Mouse (Mus musculus): ENCODE measurements around the gene Nlk. TPM values are rescaled to one million over a fixed set of nuclear protein-coding genes. Genes with fewer than 3 reads are reported as not detected.
"Not testable (repeated sequence)": the region's sequence is repeated elsewhere in the genome, so short reads cannot be mapped to it uniquely, and the experiment has no call there.

Gene Nlk
- total RNA-seq, 2 experiments from 2014 or later: 105 to 114 TPM

- intact Hi-C loops (cut with DNase I): no loop called here
- no peak for DNase-seq (ENCODE audit: low spot score in 2 of 2)
Measured at GRCm38 (mm10) chr11:78600926-78601590, 96.1 kb downstream of the Nlk start.

DNA sequence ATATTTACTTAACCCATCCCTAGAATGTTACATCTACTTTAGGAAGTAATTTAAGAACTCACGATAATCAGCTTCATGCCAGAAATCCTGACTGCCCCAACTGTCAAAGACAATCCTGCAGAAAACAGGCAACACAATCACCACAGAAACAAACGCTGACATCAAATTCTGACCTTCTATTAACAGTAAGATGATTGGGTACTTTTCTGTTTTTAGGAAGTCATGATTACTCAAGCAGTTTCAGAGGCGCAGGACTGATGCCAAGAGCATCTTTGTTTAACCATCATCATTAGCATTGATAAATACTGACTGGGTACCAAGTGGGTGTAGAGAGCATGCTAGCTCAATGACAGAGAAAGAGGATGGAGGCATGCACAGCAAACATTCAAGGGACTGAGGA is 96.7 kb downstream of the Nlk start:
- DNase-seq (ENCODE audit: low spot score in 2 of 2): no peak
- intact Hi-C loops (cut with DNase I): no loop called here

GRCm38 (mm10) chr11:78600051-78600450 is 97.1 kb downstream of the Nlk start:
- intact Hi-C loops (cut with DNase I): no loop called here
- DNase-seq (ENCODE audit: low spot score in 2 of 2): no peak

- intact Hi-C loops (cut with DNase I): loop anchor here (5.0 kb wide), 1 partner anchor 228 kb away; the partner anchor contains the start of gene Lyrm9
- no peak for DNase-seq (ENCODE audit: low spot score in 2 of 2)
Measured at GRCm38 (mm10) chr11:78598763-78599415, 98.3 kb downstream of the Nlk start.

DNA sequence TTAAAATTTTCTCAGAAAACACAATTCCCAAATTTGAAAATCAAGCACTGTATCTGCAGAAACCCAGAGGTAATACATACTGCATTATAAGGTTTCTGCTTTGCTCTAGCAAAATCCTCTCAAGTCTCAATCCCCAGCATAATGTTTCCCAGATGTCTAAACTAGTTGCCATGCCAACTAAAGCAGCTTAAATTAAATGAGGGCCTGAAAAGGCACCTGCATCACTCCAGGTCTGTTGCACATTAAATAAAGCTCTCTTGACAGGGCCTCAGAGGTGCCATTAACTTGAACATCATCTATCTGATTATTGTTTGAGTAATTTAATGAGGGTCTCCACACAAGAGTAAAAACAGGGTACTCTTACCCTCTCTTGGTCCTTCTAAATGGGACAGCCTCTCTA is 100.4 kb downstream of the Nlk start:
- no peak for DNase-seq (ENCODE audit: low spot score in 2 of 2)
- intact Hi-C loops (cut with DNase I): loop anchor here (5.0 kb wide), 1 partner anchor 231 kb away; the partner anchor contains the start of gene Lyrm9

- intact Hi-C loops (cut with DNase I): loop anchor here (5.0 kb wide), 1 partner anchor 232 kb away; the partner anchor contains the start of gene Lyrm9
- no peak for DNase-seq (ENCODE audit: low spot score in 2 of 2)
Measured at GRCm38 (mm10) chr11:78595773-78596172, 101.4 kb downstream of the Nlk start.

DNA sequence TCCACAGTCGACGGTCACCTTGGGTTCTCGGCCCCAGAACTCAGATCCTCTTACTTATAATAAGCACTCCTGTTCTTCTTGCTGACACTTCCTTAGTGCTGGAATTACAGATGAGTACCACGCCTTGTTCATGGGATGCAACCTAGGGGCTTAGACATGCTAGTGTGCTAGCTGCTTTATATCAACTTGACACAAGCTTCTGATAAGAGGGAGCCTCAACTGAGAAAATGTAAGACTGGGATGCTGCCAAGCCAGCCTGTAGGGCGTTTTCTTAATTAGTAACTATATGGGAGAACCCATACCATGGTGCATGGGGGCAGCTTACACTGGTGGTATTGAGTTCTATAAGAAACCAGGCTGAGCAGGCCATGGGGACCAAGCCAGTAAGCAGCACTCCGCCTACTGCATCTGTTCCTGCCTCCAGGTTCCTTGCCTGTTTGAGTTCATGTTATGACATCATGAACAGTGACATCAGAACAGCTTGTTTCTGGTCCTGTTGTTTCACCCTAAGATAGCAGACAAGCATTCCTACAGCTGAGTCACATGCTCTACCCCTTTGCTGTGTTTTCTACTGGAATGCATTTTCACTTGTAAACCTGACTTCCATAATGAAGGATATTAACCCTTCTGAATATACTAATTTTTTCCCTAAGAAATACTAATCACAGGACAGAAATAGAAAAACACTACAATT is 102.8 kb downstream of the Nlk start:
- DNase-seq (ENCODE audit: low spot score in 2 of 2): no peak
- intact Hi-C loops (cut with DNase I): no loop called here

- intact Hi-C loops (cut with DNase I); DNase-seq (ENCODE audit: low spot score in 2 of 2): not testable (repeated sequence)
Measured at GRCm38 (mm10) chr11:78587677-78588076, 109.5 kb downstream of the Nlk start.

DNA sequence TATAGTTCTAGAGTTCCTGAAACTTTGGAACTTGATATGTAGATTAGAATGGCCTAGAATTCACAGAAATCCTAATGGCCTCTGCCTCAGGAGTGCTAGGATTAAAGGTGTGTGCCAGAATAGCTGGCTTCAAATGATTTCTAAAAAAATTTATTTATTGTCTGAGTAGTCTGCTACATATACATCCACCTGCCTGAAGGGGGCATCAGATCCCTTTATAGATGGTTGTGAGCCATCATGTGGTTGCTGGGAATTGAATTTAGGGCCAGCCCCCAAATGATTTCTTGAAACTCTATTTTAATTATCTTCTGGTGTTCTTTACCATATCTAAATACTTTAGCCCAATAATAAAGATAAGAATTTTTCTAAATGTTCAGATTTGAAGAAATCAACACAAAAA is 111.1 kb downstream of the Nlk start:
- DNase-seq (ENCODE audit: low spot score in 2 of 2): no peak
- intact Hi-C loops (cut with DNase I): no loop called here

- intact Hi-C loops (cut with DNase I): no loop called here
- DNase-seq (ENCODE audit: low spot score in 2 of 2): no peak
Measured at GRCm38 (mm10) chr11:78582848-78583247, 114.3 kb downstream of the Nlk start.

DNA sequence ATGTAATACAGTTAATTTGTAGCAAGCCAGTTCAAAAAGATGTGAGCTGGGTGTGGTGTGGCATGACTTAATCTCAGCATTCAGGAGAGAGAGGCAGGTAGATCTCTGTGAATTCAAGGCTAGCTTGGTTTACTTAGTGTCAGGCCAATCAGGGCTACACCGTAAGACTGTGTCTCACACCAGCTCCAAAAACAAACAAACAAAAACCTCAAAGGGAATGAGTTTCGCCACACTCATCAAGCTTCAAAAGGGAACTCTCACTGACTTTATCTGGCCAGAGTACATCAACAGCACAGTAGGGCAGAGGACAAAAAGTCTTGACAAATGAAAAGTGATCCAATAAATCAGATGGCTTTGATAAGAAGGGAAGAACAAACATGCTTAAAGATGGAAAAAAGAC is 122.2 kb downstream of the Nlk start:
- intact Hi-C loops (cut with DNase I): no loop called here
- no peak for DNase-seq (ENCODE audit: low spot score in 2 of 2)

GRCm38 (mm10) chr11:78574536-78574935 is 122.6 kb downstream of the Nlk start:
- no peak for DNase-seq (ENCODE audit: low spot score in 2 of 2)
- intact Hi-C loops (cut with DNase I): no loop called here

DNA sequence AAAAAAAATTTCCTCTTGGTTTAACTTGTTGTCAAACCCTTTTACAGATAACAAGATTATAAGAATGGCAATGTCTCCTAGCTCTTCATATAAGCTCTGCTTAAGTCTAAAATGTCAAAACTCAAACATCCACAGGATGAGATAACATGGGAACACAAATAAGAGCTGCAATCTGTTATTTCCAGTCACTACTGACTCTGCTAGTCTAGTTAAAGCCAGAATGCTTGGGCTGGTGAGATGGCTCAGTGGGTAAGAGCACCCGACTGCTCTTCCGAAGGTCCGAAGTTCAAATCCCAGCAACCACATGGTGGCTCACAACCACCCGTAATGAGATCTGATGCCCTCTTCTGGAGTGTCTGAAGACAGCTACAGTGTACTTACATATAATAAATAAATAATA is 123.1 kb downstream of the Nlk start:
- intact Hi-C loops (cut with DNase I); DNase-seq (ENCODE audit: low spot score in 2 of 2): not testable (repeated sequence)

GRCm38 (mm10) chr11:78571854-78572253 is 125.3 kb downstream of the Nlk start:
- intact Hi-C loops (cut with DNase I): no loop called here
- no peak for DNase-seq (ENCODE audit: low spot score in 2 of 2)

DNA sequence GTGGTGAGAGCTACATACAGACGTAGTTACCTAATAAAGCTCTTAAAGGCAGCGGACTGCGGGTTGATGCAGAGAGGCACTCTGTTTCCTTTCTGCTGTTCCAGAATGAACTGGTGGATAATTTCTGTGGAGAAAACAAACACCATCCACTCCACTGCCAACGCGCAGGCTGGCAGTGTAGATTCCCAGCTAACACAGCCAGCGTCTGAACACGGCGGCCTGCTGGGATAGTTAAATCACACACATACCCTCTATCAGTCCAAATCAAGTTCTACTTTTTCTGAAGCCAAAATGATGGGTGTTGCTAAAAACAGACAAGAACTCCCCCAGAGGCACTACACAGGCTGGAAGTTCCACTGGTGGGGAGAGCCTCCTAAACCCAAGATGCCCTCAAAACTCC is 125.7 kb downstream of the Nlk start:
- intact Hi-C loops (cut with DNase I): no loop called here
- DNase-seq (ENCODE audit: low spot score in 2 of 2): peak in 1 of 2 experiments; percentile 47

- intact Hi-C loops (cut with DNase I): no loop called here
Measured at GRCm38 (mm10) chr11:78569806-78570205, 127.4 kb downstream of the Nlk start.

DNA sequence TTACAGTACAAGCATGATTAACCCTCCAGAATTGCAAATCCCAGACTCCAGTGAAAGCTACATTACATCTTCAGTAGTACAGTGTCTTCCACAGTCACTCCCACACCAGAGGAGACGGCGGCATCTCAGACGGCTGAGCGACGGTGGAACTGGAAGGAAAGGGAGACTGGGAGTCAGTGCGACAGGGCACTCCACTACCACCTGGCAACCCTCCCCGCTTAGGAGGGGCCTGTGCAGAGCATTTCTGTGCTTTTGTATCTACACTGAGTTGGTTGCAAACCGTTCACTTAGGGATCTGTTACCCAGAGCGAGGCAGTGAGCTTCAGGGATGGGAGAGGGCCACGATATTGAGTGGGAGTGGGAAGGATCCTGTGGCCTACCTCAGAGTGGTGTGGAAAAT is 128.3 kb downstream of the Nlk start:
- intact Hi-C loops (cut with DNase I): no loop called here
- no peak for DNase-seq (ENCODE audit: low spot score in 2 of 2)

More at GRCm38 (mm10) chr11:78569806-78570205, 127.4 kb downstream of the Nlk start:
- no peak for DNase-seq (ENCODE audit: low spot score in 2 of 2)

- no peak for DNase-seq (ENCODE audit: low spot score in 2 of 2)
- intact Hi-C loops (cut with DNase I): no loop called here
Measured at GRCm38 (mm10) chr11:78567614-78568013, 129.6 kb downstream of the Nlk start.

DNA sequence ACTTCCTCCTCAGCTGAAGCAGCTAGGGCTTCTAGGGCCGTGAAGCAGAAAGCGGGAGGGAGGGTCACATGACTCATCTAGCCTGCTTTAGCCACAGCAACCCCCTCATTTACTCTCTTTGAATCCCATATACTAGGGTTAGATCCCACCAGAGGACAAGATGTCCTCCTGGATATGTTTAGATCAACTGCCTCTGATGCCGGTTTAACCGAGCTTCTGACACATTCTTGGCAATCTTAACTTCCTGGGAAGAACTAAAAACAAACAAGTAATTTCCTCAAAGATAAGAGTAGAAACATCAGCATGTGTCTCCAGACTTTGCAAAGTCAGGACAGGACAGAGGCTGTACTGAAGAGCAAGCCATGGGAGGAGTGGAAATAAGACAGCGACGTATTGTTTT is 130.4 kb downstream of the Nlk start:
- intact Hi-C loops (cut with DNase I): no loop called here
- no peak for DNase-seq (ENCODE audit: low spot score in 2 of 2)

DNA sequence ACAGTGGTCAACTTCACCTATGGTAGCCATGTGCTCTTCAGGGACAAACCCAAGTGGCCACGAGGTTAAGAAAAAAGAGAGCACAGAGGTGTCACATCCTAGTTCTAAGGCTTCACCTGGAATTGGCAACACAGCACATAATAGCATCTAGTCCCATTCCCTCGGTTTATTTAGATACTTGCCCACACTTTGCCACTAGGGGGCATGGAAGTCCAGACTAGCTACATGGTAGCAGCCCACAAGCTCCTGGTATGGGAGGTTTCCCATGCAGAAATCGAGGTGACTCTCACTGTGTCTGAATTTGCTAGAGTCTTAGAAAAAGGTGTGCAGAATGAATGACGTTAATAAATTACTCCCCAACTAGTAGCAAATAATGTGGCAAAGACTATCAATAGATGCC is 136.7 kb downstream of the Nlk start:
- intact Hi-C loops (cut with DNase I): no loop called here
- DNase-seq (ENCODE audit: low spot score in 2 of 2): peak; percentile 53 to 62

DNA sequence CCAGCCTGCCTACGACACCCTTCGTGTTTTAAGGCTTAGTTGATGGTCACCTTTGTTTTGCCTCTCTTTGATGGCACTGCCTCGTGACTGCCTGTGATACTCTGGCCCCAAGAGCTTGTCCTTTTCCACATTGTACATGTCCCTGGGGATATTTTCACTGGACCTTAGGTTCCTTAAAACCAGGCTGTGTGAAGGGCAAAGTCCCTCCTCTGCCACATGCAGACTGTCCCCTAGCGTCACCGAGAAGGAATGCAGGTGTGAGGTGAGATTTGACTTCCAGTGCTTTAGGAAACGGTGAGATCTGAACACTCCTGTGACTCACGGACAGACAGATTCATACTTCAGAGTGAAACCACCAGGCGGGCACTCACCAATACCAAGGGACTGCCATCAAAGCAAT is 139.9 kb downstream of the Nlk start:
- intact Hi-C loops (cut with DNase I): no loop called here
- DNase-seq (ENCODE audit: low spot score in 2 of 2): no peak
